Mouse (Mus musculus): Measurements from ENCODE around the gene Padi6. TPM values are rescaled to one million over a fixed set of nuclear protein-coding genes. Genes with fewer than 3 reads are reported as not detected.

The Padi6 gene
- polyA plus RNA-seq, 1 experiment from 2014 or later, result not detected

DNA sequence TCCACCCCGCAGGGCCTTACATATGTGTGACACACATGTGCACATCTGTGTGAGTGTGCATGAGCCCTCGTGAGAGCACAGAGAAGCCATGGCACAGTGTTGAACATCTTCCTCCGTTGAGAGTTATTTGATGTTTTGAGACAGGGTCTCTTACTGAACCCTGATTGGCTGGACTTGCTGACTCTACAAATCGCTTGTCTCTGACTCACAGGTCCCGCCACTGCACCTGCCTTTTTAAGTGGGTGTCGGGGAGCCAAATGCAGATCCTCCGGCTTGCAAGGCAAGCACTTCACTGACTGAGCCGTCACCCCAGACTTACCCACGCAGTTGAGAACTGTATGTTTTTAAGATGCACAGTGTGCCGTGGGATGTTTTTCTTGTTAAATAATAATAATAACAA, 33.4 kb upstream of the Padi6 start:
- no peak for ATAC-seq (ENCODE audit: low FRiP score, low read depth)
- no peaks in the 10 kb centered on the region for H3K4me1 ChIP-seq
- H3K4me3 ChIP-seq, result no peak overlapping the region
- H3K9me3 ChIP-seq, result 0 out of 2 replicates have a peak, but pooled peaks cover 2% of the 10 kb centered on the region
- no peak overlapping the region for H3K9ac ChIP-seq (replicated peaks)
- H3K36me3 ChIP-seq, result no peaks in the 10 kb centered on the region
- WGBS, result 90% methylated on average over 10 of the region's 10 CpGs
- no peak overlapping the region for H3K4me2 ChIP-seq (replicated peaks)
- no peaks in the 10 kb centered on the region for H3K27me3 ChIP-seq
- H3K27ac ChIP-seq (replicated peaks), result no peak overlapping the region

DNA sequence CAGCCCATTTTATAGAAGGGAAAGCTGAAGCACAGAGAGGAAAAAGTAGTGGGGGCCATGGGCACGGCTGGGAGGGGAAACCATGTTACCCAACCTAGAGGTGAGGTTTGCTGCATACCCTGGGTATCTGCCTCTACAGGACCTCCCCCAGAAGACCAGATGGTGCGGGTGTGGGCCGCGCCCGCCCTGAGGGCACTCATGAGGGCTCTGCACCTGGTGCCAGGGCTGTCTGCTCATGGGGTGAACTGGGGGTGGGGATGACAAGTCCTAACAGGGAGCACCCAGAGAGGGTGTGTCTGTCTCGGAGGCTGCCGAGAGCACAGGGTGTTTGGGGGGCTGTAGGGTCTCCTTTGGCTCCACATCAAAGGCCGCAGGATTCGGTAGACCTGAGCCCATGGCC, 32.5 kb upstream of the Padi6 start:
- Histone ChIP-seq H3K27ac (replicated peaks) (no peak overlapping the region), H3K9me3 (no peaks in the 10 kb centered on the region), H3K36me3 (no peaks in the 10 kb centered on the region), H3K4me2 (replicated peaks) (no peak overlapping the region), H3K4me1 (peaks cover 4% of the 10 kb centered on the region; the same call in 1 of the 2 replicates), H3K4me3 (no peak overlapping the region), H3K27me3 (no peaks in the 10 kb centered on the region), H3K9ac (replicated peaks) (no peak overlapping the region)
- 91% methylated on average over 9 of the region's 9 CpGs for WGBS
- no peak for ATAC-seq (ENCODE audit: low FRiP score, low read depth)

DNA sequence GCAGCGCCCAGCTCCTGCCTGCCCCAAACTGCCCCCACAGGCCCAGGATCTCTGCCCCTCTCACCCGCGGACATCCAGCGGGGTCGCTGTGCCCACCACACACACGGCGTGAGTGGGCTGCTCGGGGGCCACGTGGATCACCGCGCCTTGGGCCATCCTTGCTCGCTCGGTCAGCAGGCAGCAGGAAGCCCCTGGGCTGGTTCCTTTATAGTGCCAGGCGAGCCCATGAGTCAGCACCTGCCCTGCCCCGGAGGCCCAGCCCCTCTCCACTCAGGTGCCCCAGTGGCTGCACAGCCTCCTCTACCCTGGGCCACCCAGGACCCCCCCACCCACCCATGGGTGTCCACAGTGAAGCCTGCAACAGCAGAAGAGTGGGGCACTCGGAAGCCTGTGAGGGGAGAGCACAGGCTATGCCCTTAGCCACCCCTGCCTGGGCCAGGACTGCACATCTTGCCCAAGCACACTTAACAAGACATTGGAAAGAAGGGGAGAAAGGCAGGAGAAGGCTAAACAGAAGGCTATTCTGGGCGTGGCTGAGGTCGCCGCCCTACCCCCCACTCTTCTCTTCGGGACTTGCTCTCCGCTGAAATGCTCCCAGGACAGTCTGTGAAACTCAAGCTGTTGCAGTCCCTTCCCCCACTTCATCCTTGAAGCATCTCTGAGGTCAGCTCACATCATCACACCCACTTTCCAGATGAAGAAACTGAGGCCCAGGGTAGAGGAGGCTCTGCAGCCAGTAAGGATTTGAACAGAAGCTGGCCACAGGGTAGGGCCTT, 31.8 kb upstream of the Padi6 start, which contains the start of gene Padi4:
TSS of gene Padi4 (minus strand) at position 212 of the 776 bp plus-strand sequence.
- Histone ChIP-seq H3K36me3 (no peaks in the 10 kb centered on the region), H3K27ac (replicated peaks) (no peak within 1 kb of the TSS), H3K4me2 (replicated peaks) (no peak within 1 kb of the TSS), H3K9ac (replicated peaks) (no peak within 1 kb of the TSS), H3K27me3 (no peaks in the 10 kb centered on the region), H3K4me3 (no peak within 1 kb of the TSS), H3K9me3 (no peaks in the 10 kb centered on the region), H3K4me1 (peaks cover 4% of the 10 kb centered on the region; the same call in 1 of the 2 replicates)
- 87% methylated on average over 21 of the region's 21 CpGs for WGBS
- no peak for ATAC-seq (ENCODE audit: low FRiP score, low read depth)

DNA sequence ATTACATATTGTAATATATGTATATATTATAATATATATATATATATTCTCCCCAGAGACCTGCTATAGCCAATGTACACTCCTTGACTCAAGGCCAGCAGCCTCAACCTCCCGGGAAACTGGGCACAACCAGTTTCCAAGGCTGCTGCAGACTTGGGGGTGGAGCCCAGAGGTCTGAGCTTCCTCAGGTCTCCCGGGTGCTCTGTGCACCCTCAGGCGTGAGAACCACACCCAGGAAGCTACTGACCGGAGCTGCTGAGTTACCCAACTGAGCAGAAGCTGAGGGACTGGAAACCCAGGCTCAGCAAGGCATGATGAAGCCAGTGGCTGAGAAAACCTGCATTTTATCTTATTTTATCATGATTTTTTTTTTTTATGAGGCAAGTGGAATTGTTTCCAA, 28.6 kb upstream of the Padi6 start:
- 63% methylated on average over 4 of the region's 4 CpGs for WGBS
- no peak for ATAC-seq (ENCODE audit: low FRiP score, low read depth)
- Histone ChIP-seq H3K9me3 (no peaks in the 10 kb centered on the region), H3K27ac (replicated peaks) (no peak overlapping the region), H3K27me3 (no peaks in the 10 kb centered on the region), H3K4me2 (replicated peaks) (no peak overlapping the region), H3K4me1 (peaks cover 4% of the 10 kb centered on the region; the same call in 1 of the 2 replicates), H3K36me3 (no peaks in the 10 kb centered on the region), H3K9ac (replicated peaks) (no peak overlapping the region), H3K4me3 (no peak overlapping the region)

DNA sequence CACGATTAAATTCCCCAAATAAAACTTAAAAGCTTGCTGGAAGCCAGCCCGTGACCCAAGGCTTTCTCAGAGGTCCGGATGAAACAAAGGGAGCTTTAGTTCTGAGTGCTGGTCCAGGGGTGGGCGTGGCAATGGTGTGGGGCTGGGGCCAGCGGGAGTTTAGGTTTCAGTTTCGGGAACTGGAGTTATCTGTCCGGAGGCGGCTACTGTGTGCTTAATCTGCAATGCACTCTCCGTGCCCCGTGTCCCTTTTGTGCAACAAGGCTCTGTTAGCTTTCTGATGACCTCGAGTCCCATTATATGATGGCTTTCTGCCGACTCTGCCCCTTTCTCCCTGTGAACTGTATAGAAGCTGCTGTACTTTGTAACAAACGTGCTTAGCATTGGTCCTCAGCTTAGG, 28.0 kb upstream of the Padi6 start:
- Histone ChIP-seq H3K4me3 (no peak overlapping the region), H3K4me2 (replicated peaks) (peak overlapping the region; percentile 18), H3K27ac (replicated peaks) (no peak overlapping the region), H3K27me3 (no peaks in the 10 kb centered on the region), H3K9me3 (no peaks in the 10 kb centered on the region), H3K4me1 (peaks cover 4% of the 10 kb centered on the region; the same call in 1 of the 2 replicates), H3K9ac (replicated peaks) (no peak overlapping the region), H3K36me3 (no peaks in the 10 kb centered on the region)
- no peak for ATAC-seq (ENCODE audit: low FRiP score, low read depth)
- WGBS, result 7% methylated on average over 13 of the region's 13 CpGs

DNA sequence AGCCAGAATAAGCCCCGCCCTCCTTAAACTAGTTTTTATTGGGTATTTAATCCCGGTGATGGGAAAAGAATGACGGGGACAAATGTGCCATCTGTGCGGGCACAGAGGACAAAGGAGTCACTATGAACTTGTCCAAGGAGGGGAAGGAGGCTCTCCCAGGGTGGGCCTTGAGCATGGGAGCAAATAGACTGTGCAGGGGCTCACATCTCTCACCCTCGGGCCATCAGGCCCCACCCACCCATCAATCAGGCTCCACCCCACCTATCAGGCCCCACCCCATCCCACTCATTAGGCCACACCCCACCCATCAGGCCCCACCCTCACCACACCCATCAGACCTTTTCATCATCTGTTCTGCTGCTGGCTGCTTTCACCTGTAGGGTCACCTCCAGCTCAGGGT, 26.5 kb upstream of the Padi6 start:
- no peaks in the 10 kb centered on the region for H3K27me3 ChIP-seq
- no peak overlapping the region for H3K27ac ChIP-seq (replicated peaks)
- H3K4me1 ChIP-seq, result peaks cover 4% of the 10 kb centered on the region; the same call in 1 of the 2 replicates
- H3K4me2 ChIP-seq (replicated peaks), result no peak overlapping the region
- ATAC-seq (ENCODE audit: low FRiP score, low read depth), result no peak
- no peaks in the 10 kb centered on the region for H3K36me3 ChIP-seq
- no peaks in the 10 kb centered on the region for H3K9me3 ChIP-seq
- 79% methylated on average over 5 of the region's 5 CpGs for WGBS
- H3K9ac ChIP-seq (replicated peaks), result no peak overlapping the region
- H3K4me3 ChIP-seq, result no peak overlapping the region

DNA sequence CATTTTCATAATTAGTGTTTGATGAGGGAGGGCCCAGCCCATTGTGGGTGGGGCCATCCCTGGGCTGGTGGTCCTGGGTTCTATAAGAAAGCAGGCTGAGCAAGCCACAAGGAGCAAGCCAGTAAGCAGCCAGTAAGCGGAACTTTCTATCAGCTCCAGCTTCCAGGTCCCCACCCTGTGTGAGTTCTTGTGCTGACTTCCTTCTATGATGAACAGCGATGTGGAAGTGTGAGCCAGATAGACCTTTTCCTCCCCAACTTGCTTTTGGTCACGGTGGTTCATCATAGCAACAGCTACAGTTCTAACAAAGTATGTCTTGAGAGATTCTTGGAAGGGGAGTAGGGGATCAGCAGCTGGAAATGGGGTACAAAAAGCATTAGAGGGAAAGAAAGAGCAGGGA, 23.5 kb upstream of the Padi6 start:
- Histone ChIP-seq H3K4me1 (peaks cover 4% of the 10 kb centered on the region; the same call in 1 of the 2 replicates), H3K9ac (replicated peaks) (no peak overlapping the region), H3K27me3 (no peaks in the 10 kb centered on the region), H3K9me3 (no peaks in the 10 kb centered on the region), H3K4me2 (replicated peaks) (no peak overlapping the region), H3K4me3 (no peak overlapping the region), H3K36me3 (no peaks in the 10 kb centered on the region), H3K27ac (replicated peaks) (no peak overlapping the region)
- 82% methylated on average over 3 of the region's 3 CpGs for WGBS
- no peak for ATAC-seq (ENCODE audit: low FRiP score, low read depth)

DNA sequence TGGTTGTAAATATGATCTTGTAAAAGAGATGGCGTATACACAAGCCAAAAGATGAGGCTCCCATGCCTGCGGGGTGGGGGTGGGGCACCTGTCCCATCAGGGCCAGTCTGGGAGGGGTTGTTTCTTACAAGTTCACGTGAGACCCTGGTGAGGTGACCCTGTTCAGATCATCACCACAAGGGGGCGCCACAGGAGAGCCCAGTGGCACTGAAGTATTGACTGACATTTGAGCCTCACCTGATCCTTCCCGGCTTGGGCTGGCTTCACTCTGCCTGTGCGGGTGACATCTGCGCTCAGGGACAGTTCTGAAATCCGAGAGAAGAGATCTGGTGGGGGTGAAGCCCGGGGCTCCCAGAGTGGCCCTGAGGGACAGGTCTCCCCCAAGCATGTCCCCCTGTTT, 20.7 kb upstream of the Padi6 start:
- H3K36me3 ChIP-seq, result no peaks in the 10 kb centered on the region
- WGBS, result 23% methylated on average over 9 of the region's 9 CpGs
- no peak for ATAC-seq (ENCODE audit: low FRiP score, low read depth)
- no peak overlapping the region for H3K27ac ChIP-seq (replicated peaks)
- no peak overlapping the region for H3K4me2 ChIP-seq (replicated peaks)
- no peak overlapping the region for H3K4me3 ChIP-seq
- no peaks in the 10 kb centered on the region for H3K27me3 ChIP-seq
- no peak overlapping the region for H3K9ac ChIP-seq (replicated peaks)
- peaks cover 8% of the 10 kb centered on the region for H3K4me1 ChIP-seq
- no peaks in the 10 kb centered on the region for H3K9me3 ChIP-seq

DNA sequence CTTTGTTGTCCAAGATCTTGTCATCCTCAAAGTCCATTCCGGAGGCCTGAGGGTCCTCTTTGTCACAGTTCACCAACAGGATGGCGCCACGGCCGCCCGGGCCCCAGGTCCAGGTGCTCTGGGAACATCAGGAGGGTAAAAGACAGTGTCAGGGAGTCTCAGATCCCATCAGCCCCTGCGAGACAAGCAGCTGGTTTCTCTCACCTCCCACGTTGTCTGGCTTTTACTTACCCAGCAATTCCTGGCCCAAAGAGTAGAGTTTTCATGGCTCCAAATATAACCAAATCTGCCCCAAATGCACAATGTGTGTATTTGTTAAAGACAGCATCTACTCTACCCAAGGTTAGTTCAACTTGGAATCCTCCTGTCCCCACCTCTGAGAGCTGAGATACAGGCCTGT, 19.2 kb upstream of the Padi6 start:
- Histone ChIP-seq H3K4me3 (no peak overlapping the region), H3K27me3 (no peaks in the 10 kb centered on the region), H3K9me3 (no peaks in the 10 kb centered on the region), H3K36me3 (no peaks in the 10 kb centered on the region), H3K4me1 (peaks cover 18% of the 10 kb centered on the region), H3K4me2 (replicated peaks) (no peak overlapping the region), H3K9ac (replicated peaks) (no peak overlapping the region), H3K27ac (replicated peaks) (no peak overlapping the region)
- ATAC-seq (ENCODE audit: low FRiP score, low read depth), result no peak
- WGBS, result 91% methylated on average over 7 of the region's 7 CpGs

DNA sequence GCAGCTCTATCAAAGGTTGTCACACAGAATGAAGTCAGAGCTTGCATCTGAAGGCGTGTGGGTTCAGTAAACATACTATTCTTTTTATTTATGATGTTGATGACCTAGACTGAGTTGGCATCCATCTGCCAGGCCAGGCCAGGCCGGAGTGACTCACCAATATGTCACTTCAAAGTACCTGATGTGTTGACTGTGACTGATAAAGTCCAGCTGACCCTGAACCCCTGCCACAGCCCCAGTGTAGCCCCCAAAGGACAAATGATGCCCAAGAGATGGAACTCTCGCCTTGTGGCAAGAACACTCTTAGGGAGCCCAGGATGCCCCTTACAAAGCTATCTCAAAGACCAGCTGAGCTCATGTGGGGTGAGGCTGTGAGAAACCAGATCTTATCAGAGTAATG, 13.4 kb upstream of the Padi6 start:
- WGBS, result 86% methylated on average over 3 of the region's 3 CpGs
- Histone ChIP-seq H3K4me1 (peaks cover 18% of the 10 kb centered on the region), H3K27ac (replicated peaks) (no peak overlapping the region), H3K36me3 (no peaks in the 10 kb centered on the region), H3K4me2 (replicated peaks) (no peak overlapping the region), H3K9me3 (no peaks in the 10 kb centered on the region), H3K27me3 (no peaks in the 10 kb centered on the region; the same call in 1 of the 2 replicates), H3K4me3 (no peak overlapping the region), H3K9ac (replicated peaks) (no peak overlapping the region)
- no peak for ATAC-seq (ENCODE audit: low FRiP score, low read depth)

DNA sequence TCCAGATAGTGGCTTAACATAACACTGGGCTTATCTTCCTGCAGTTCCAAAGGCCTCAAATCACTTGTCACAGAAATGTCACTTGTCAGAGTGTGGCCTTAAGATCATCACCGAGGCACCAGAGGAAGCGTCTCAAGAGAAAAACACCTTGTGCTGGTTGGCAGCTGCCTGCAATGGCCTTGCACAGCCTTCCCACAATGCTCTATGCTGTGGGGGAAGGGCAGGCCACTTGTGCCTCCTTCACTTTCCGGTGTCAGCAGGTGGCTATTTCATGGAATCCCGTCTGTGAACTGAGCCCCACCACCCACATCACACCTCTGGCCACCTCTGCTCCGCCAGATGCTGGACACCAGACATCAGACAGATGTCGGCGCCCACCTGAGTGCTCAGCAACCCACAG, 10.9 kb upstream of the Padi6 start:
- no peaks in the 10 kb centered on the region for H3K36me3 ChIP-seq
- ATAC-seq (ENCODE audit: low FRiP score, low read depth), result no peak
- no peaks in the 10 kb centered on the region for H3K9me3 ChIP-seq
- H3K4me3 ChIP-seq, result no peak overlapping the region
- peaks cover 19% of the 10 kb centered on the region for H3K4me1 ChIP-seq
- no peak overlapping the region for H3K4me2 ChIP-seq (replicated peaks)
- H3K27me3 ChIP-seq, result no peaks in the 10 kb centered on the region; the same call in 1 of the 2 replicates
- H3K9ac ChIP-seq (replicated peaks), result no peak overlapping the region
- 77% methylated on average over 7 of the region's 7 CpGs for WGBS
- H3K27ac ChIP-seq (replicated peaks), result no peak overlapping the region

DNA sequence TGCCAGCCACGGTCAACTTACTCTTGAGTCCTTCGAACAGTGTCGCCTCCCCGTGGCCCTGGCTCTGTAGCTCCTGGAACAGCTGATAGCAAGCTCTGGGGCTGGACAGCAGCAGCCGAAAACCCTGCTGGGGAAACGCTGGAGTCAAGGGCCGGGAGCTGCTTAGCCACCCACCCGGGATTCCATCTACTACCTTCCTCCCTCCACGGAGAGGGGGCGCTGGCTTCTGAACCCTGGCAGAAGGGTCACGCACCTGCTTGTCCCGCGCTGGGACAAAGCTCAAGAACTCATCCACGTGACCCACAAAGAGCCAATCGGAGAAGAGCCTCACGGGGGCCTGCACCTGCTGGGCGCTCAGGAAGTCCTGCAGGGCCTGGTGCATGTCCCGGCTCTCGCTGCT, 7.9 kb upstream of the Padi6 start:
- no peaks in the 10 kb centered on the region for H3K36me3 ChIP-seq
- no peaks in the 10 kb centered on the region for H3K9me3 ChIP-seq
- H3K4me2 ChIP-seq (replicated peaks), result peak overlapping the region; percentile 52
- H3K27me3 ChIP-seq, result peaks cover 11% of the 10 kb centered on the region; the same call in 1 of the 2 replicates
- peak overlapping the region; percentile 25 for H3K4me3 ChIP-seq
- H3K9ac ChIP-seq (replicated peaks), result no peak overlapping the region
- H3K4me1 ChIP-seq, result peaks cover 14% of the 10 kb centered on the region
- no peak overlapping the region for H3K27ac ChIP-seq (replicated peaks)
- no peak for ATAC-seq (ENCODE audit: low FRiP score, low read depth)
- 5% methylated on average over 19 of the region's 19 CpGs for WGBS

Measured in midbrain, embryonic 12.5 days (tissue).